ENCODE assay signal across 8 mouse cellular contexts in the genomic region with DNA sequence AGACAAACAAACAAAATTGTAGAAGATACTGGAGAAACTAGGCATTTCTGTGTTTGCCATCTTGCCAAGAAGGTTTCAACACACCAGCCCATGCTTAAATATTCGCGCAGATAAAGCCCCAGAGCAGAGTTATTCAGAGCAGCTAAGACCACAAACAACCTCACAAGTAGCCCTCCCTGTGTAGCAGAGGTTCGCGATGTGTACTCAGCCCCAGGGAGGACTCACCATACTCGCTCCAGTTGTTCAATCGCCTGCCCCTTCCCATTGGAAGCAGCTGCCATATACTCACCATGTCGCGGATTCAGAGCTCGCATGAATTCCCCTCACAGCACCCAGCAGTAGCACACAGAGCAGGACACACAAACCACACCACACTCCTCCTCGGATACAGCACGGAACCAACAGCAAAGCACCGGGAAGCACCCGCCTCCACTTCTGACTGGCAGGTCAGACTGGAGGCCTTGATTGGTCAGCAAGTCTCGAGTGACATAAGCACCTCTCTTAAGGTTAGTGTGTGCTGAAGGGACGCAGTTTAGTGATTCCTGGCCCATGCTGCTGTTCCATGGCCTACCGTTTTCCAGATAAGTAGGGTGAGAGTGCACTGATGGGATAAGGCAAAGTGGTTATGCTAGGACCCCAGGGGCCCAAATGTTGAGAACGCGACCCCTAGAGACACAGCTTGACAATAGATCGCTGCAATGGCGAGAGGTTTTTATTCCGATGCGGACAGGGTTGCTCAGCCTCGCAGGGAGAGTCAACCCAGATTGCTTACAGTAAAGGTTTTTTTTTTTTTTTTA. TPM values are rescaled to one million over a fixed set of nuclear protein-coding genes. Genes with fewer than 3 reads are reported as not detected.
A peak's percentile ranks its signal among the peaks of the same experiment; 100 is the strongest.
DNase-seq lines count a peak whose midpoint lies in the region; ATAC-seq and TF ChIP-seq lines count a peak whose summit lies in the region.
"Not testable (repeated sequence)": the region's sequence is repeated elsewhere in the genome, so short reads cannot be mapped to it uniquely, and the experiment has no call there.

A gene (minus strand): TSS at position 381 of the 797 bp plus-strand sequence.

- ATAC-seq in erythroid progenitor cell, adult 5-6 weeks (replicated peaks; ENCODE audit: low FRiP score, poor library complexity, severe bottlenecking), result peak; percentile 77
- peak; percentile 100 for ATAC-seq in heart, embryonic 11.5 days (replicated peaks; ENCODE audit: insufficient number of reproducible peaks, low FRiP score, low TSS enrichment)
- ATAC-seq in kidney, embryonic 15.5 days (replicated peaks; ENCODE audit: low FRiP score), result peak; percentile 100
- peak; percentile 99 for ATAC-seq in limb, embryonic 15.5 days (ENCODE audit: insufficient number of reproducible peaks, low FRiP score, low TSS enrichment, low read depth)
- ATAC-seq in midbrain, postnatal 0 days (ENCODE audit: low FRiP score), result peak; percentile 98

- 2% methylated on average over 23 of the region's 23 CpGs for WGBS in heart, embryonic 11.5 days (ENCODE audit: insufficient replicate concordance)
- WGBS in kidney, embryonic 15.5 days, result under 1% methylated on average over 23 of the region's 23 CpGs
- under 1% methylated on average over 23 of the region's 23 CpGs for WGBS in limb, embryonic 15.5 days
- under 1% methylated on average over 23 of the region's 23 CpGs for WGBS in midbrain, postnatal 0 days

- H3K36me3 ChIP-seq in heart, embryonic 11.5 days (ENCODE audit: control insufficient read depth, insufficient read depth, low read length); kidney, embryonic 15.5 days; limb, embryonic 15.5 days; midbrain, postnatal 0 days (ENCODE audit: insufficient read depth, low read length): not testable (repeated sequence)

- peak within 1 kb of the TSS; percentile 79 for H3K9ac ChIP-seq in heart, embryonic 11.5 days (ENCODE audit: low read depth, low read length)
- peak within 1 kb of the TSS; percentile 50 for H3K9ac ChIP-seq in kidney, embryonic 15.5 days
- peak within 1 kb of the TSS; percentile 45; the same call in 1 of the 2 replicates for H3K9ac ChIP-seq in limb, embryonic 15.5 days
- H3K9ac ChIP-seq in midbrain, postnatal 0 days (replicated peaks; ENCODE audit: low read length, poor library complexity, severe bottlenecking), result peak within 1 kb of the TSS; percentile 55

- peak; percentile 72 for DNase-seq in CD4-positive helper T cell, adult 2 months (ENCODE audit: low read depth, low spot score)
- peak; percentile 87 for DNase-seq in midbrain, postnatal 0 days (ENCODE audit: low spot score)
- peak; percentile 39 to 63 for DNase-seq in spleen, postnatal 10 days (ENCODE audit: low spot score in 2 of 2)

- peak within 1 kb of the TSS; percentile 62 for H3K4me2 ChIP-seq in heart, embryonic 11.5 days
- peak within 1 kb of the TSS; percentile 58 for H3K4me2 ChIP-seq in kidney, embryonic 15.5 days
- peak within 1 kb of the TSS; percentile 44 for H3K4me2 ChIP-seq in limb, embryonic 15.5 days
- H3K4me2 ChIP-seq in midbrain, postnatal 0 days (ENCODE audit: low read depth, low read length, poor library complexity, severe bottlenecking), result peak within 1 kb of the TSS; percentile 49

- not testable (repeated sequence) for H3K9me3 ChIP-seq in heart, embryonic 11.5 days (replicated peaks; ENCODE audit: control insufficient read depth, low read length); kidney, embryonic 15.5 days (replicated peaks); limb, embryonic 15.5 days; midbrain, postnatal 0 days (ENCODE audit: low read length)

- H3K4me3 ChIP-seq in brown adipose tissue, adult 24 weeks (ENCODE audit: insufficient read depth, low read depth, low read length), result peak within 1 kb of the TSS; percentile 94
- H3K4me3 ChIP-seq in heart, embryonic 11.5 days (ENCODE audit: low read depth, low read length), result peak within 1 kb of the TSS; percentile 59
- H3K4me3 ChIP-seq in kidney, embryonic 15.5 days (replicated peaks), result peak within 1 kb of the TSS; percentile 60
- peak within 1 kb of the TSS; percentile 57 for H3K4me3 ChIP-seq in limb, embryonic 15.5 days
- peak within 1 kb of the TSS; percentile 52 for H3K4me3 ChIP-seq in midbrain, postnatal 0 days (ENCODE audit: low read depth, low read length)

- TF ChIP-seq CTCF in midbrain, postnatal 0 days (IDR thresholded peaks at IDR 0.05), result not testable (repeated sequence)

- not testable (repeated sequence) for H3K27me3 ChIP-seq in heart, embryonic 11.5 days (ENCODE audit: control insufficient read depth, insufficient read depth, low read length); kidney, embryonic 15.5 days; limb, embryonic 15.5 days; midbrain, postnatal 0 days (ENCODE audit: insufficient read depth, low read length)

- H3K4me1 ChIP-seq in brown adipose tissue, adult 24 weeks (ENCODE audit: control insufficient read depth, insufficient read depth, insufficient read length, low read length); heart, embryonic 11.5 days (ENCODE audit: control insufficient read depth, insufficient read depth, low read length); kidney, embryonic 15.5 days; limb, embryonic 15.5 days; midbrain, postnatal 0 days (ENCODE audit: insufficient read depth, low read length): not testable (repeated sequence)

- H3K27ac ChIP-seq in brown adipose tissue, adult 24 weeks (replicated peaks; ENCODE audit: low read depth, low read length), result peak within 1 kb of the TSS; percentile 71; the same call in 1 of the 2 replicates
- H3K27ac ChIP-seq in heart, embryonic 11.5 days (ENCODE audit: low read depth, low read length), result peak within 1 kb of the TSS; percentile 59
- peak within 1 kb of the TSS; percentile 84 for H3K27ac ChIP-seq in kidney, embryonic 15.5 days
- peak within 1 kb of the TSS; percentile 71 for H3K27ac ChIP-seq in limb, embryonic 15.5 days
- peak within 1 kb of the TSS; percentile 59; the same call in 1 of the 2 replicates for H3K27ac ChIP-seq in midbrain, postnatal 0 days (ENCODE audit: low read depth, low read length)

RNA-seq across cellular contexts. Expression of the gene that starts here (rescaled TPM):
- 2.4 and 3.0 TPM in 2 replicates for polyA plus RNA-seq in brown adipose tissue, adult 24 weeks (2012; ENCODE audit: insufficient read depth, insufficient read length, missing spikeins)
- total RNA-seq in erythroid progenitor cell, adult 5-6 weeks (2015; ENCODE audit: low replicate concordance), result 1.7 and 1.8 TPM in 2 replicates
- total RNA-seq in erythroid progenitor cell, adult 5-6 weeks (2017; ENCODE audit: low replicate concordance), result 0.51 TPM in 1 of 2 replicates, not detected in the other
- 6.7 and 10.2 TPM in 2 replicates for polyA plus RNA-seq in heart, embryonic 11.5 days (2014; fragmentation: Nextera tagmentation; extraction: Ambion mirVana)
- 8.1 and 8.7 TPM in 2 replicates for polyA plus RNA-seq in kidney, embryonic 15.5 days (2015; fragmentation: Nextera tagmentation; extraction: Ambion mirVana)
- polyA plus RNA-seq in limb, embryonic 15.5 days (2015; fragmentation: Nextera tagmentation; extraction: Ambion mirVana), result 6.9 and 7.6 TPM in 2 replicates
- total RNA-seq in midbrain, postnatal 0 days (2014; rRNA removed), result 4.3 and 6.3 TPM in 2 replicates
- 6.8 and 7.5 TPM in 2 replicates for polyA plus RNA-seq in midbrain, postnatal 0 days (2015; fragmentation: Nextera tagmentation; extraction: Ambion mirVana)

Comparison
In these comparisons a context has a peak if more than half of its experiments do, and no peak if none do; other contexts are left out.
1. Peak in every context shown above with its lines: DNase-seq, ATAC-seq, H3K4me3 ChIP-seq and H3K27ac ChIP-seq.